Mouse (Mus musculus) intestine, postnatal 0 days (tissue): ENCODE data around the gene Gm5426. TPM values are rescaled to one million over a fixed set of nuclear protein-coding genes. Genes with fewer than 3 reads are reported as not detected.
"Not testable (repeated sequence)": the region's sequence is repeated elsewhere in the genome, so short reads cannot be mapped to it uniquely, and the experiment has no call there.

Experiments used
- ATAC-seq: fragments of 200-750 bp; cut with Nextera tagmentation; 2 replicates; pipeline ENCODE4 v1.8.0; 2017; ENCODE audit warnings: mild to moderate bottlenecking, moderate TSS enrichment, moderate library complexity
- H3K27ac ChIP-seq: fragments of 300-500 bp; sonication (generic); 2 replicates; pipeline ENCODE4 v1.5.1; 2014; ENCODE audit warnings: mild to moderate bottlenecking, low read depth, low read length, moderate library complexity
- H3K27me3 ChIP-seq: fragments of 300-500 bp; sonication (generic); replicated peaks from 2 replicates; pipeline ENCODE4 v1.6.1; 2014; ENCODE audit warnings: low read length, mixed read lengths; ENCODE audit not compliant: control insufficient read depth, insufficient read depth
- H3K36me3 ChIP-seq: fragments of 300-500 bp; sonication (generic); 2 replicates; pipeline ENCODE4 v1.6.1; 2014; ENCODE audit warnings: mild to moderate bottlenecking, moderate library complexity; ENCODE audit not compliant: control insufficient read depth, insufficient read depth
- H3K4me1 ChIP-seq: fragments of 300-500 bp; sonication (generic); replicated peaks from 2 replicates; pipeline ENCODE4 v1.6.1; 2014; ENCODE audit warnings: antibody characterized with exemption, low read length, mixed read lengths; ENCODE audit not compliant: control insufficient read depth, insufficient read depth
- H3K4me2 ChIP-seq: fragments of 300-500 bp; sonication (generic); replicated peaks from 2 replicates; pipeline ENCODE4 v1.6.1; 2014; ENCODE audit warnings: low read depth, mild to moderate bottlenecking, moderate library complexity
- H3K4me3 ChIP-seq: fragments of 300-500 bp; sonication (generic); 2 replicates; pipeline ENCODE4 v1.5.1; 2014; ENCODE audit warnings: low read depth, low read length
- H3K9ac ChIP-seq: fragments of 300-500 bp; sonication (generic); 2 replicates; pipeline ENCODE4 v1.6.1; 2014; ENCODE audit warnings: mild to moderate bottlenecking, low read depth, low read length
- H3K9me3 ChIP-seq: fragments of 300-500 bp; sonication (generic); 2 replicates; pipeline ENCODE4 v1.6.1; 2016; ENCODE audit warnings: mixed run types; ENCODE audit not compliant: control insufficient read depth
- CTCF ChIP-seq: sonication (generic); IDR thresholded peaks from 2 replicates; pipeline ENCODE4 v1.5.1; 2016; ENCODE audit warnings: low read depth, mild to moderate bottlenecking, control low read depth, antibody characterized with exemption, moderate library complexity
- WGBS: fragments of 180-500 bp; shearing (Covaris S2); extraction: QIAGEN DNeasy Blood & Tissue Kit; methylation state at CpG from one replicate; pipeline ENCODE4 v1.1.7; 2014; 5-methylcytosine and 5-hydroxymethylcytosine counted together
- polyA plus RNA-seq: library from polyadenylated mRNA; unstranded; fragments of >200 nt; fragmentation: Nextera tagmentation; extraction: Ambion mirVana; gene quantifications from 2 replicates; pipeline ENCODE4 v1.2.1, GENCODE M21; 2015

Gm5426 gene
- not detected in 2 replicates for polyA plus RNA-seq

DNA sequence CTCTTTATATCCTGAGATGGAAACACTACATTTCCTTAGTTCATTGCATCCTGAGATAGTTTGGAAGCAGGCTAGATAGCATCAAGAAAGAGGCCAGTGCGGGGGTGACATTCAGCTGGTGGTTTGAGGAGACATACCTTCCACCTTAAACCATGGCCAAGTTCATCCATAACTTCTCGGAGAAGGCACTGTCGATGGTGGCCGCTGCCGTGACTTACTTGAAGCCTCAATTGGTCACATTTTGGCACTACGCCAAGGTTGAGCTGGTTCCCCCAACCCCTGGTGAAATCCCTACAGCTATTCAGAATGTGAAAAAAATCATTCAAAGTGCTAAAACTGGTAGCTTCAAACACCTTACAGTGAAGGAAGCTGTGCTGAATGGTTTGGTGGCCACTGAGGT is at the start of gene Gm5426:
Gene Gm5426, plus strand, starts transcription at position 153 of the 400 bp plus-strand sequence.
- H3K27ac ChIP-seq, H3K27me3 ChIP-seq, H3K36me3 ChIP-seq, H3K4me3 ChIP-seq, ATAC-seq, H3K9ac ChIP-seq, H3K4me2 ChIP-seq, H3K4me1 ChIP-seq, H3K9me3 ChIP-seq: not testable (repeated sequence)
- WGBS = 93% methylated on average over 6 of the region's 6 CpGs

- Histone ChIP-seq H3K4me3 (no peak overlapping the region), H3K9ac (no peak overlapping the region), H3K4me2 (no peak overlapping the region), H3K27me3 (no peaks in the 10 kb centered on the region), H3K36me3 (no peaks in the 10 kb centered on the region), H3K27ac (no peak overlapping the region), H3K9me3 (no peaks in the 10 kb centered on the region), H3K4me1 (no peaks in the 10 kb centered on the region)
- 75% methylated on average over 1 of the region's 1 CpGs for WGBS
- no peak; the same call in 1 of the 2 replicates for ATAC-seq
- TF ChIP-seq CTCF = no peak
Observed at GRCm38 (mm10) chr10:96089744-96090143, 46.7 kb upstream of the Gm5426 start.

DNA sequence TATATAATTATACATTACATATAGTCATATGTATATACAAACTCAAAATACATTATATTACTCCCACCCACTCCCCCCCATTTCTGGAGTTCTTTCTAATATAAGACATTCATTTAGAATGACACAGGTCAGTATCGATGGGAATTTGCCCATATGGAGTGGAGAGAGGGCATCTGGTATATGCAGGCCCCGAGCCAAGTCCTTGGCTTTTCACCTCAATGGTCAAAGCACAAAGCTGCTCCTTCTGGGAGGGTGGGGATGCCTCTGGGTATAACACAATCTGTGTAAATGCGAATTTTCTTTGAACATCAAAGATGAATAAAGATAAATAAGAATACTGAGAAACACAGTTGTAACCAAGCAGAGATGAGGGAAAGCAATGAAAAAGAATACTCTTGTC is 46.0 kb upstream of the Gm5426 start:
- ATAC-seq = no peak
- WGBS = 84% methylated on average over 3 of the region's 3 CpGs

GRCm38 (mm10) chr10:96093890-96094531 is 42.4 kb upstream of the Gm5426 start:
- Histone ChIP-seq H3K9me3 (no peaks in the 10 kb centered on the region), H3K4me3 (no peak overlapping the region), H3K27me3 (no peaks in the 10 kb centered on the region), H3K4me2 (no peak overlapping the region), H3K9ac (no peak overlapping the region), H3K36me3 (no peaks in the 10 kb centered on the region), H3K27ac (no peak overlapping the region), H3K4me1 (no peaks in the 10 kb centered on the region)
- ATAC-seq = no peak
- 65% methylated on average over 2 of the region's 2 CpGs for WGBS
- TF ChIP-seq CTCF = no peak

More for the DNA sequence above, 46.0 kb upstream of the Gm5426 start:
- Histone ChIP-seq H3K27ac (no peak overlapping the region), H3K36me3 (no peaks in the 10 kb centered on the region), H3K4me3 (no peak overlapping the region), H3K4me2 (no peak overlapping the region), H3K4me1 (no peaks in the 10 kb centered on the region), H3K9me3 (no peaks in the 10 kb centered on the region), H3K9ac (no peak overlapping the region), H3K27me3 (no peaks in the 10 kb centered on the region)
- no peak for TF ChIP-seq CTCF

GRCm38 (mm10) chr10:96094559-96094958 is 41.8 kb upstream of the Gm5426 start:
- no peak overlapping the region for H3K4me3 ChIP-seq
- no peak for TF ChIP-seq CTCF
- H3K27ac ChIP-seq = no peak overlapping the region
- H3K4me1 ChIP-seq = no peaks in the 10 kb centered on the region
- no peak overlapping the region for H3K9ac ChIP-seq
- H3K9me3 ChIP-seq = no peaks in the 10 kb centered on the region
- H3K4me2 ChIP-seq = no peak overlapping the region
- ATAC-seq = no peak
- H3K27me3 ChIP-seq = no peaks in the 10 kb centered on the region
- 85% methylated on average over 2 of the region's 2 CpGs for WGBS
- no peaks in the 10 kb centered on the region for H3K36me3 ChIP-seq

GRCm38 (mm10) chr10:96096730-96097129 is 39.7 kb upstream of the Gm5426 start:
- Histone ChIP-seq H3K4me3 (no peak overlapping the region), H3K36me3 (no peaks in the 10 kb centered on the region), H3K27me3 (no peaks in the 10 kb centered on the region), H3K4me1 (no peaks in the 10 kb centered on the region), H3K27ac (no peak overlapping the region), H3K4me2 (no peak overlapping the region), H3K9ac (no peak overlapping the region), H3K9me3 (no peaks in the 10 kb centered on the region)
- TF ChIP-seq CTCF = no peak
- ATAC-seq = no peak
- 80% methylated on average over 7 of the region's 7 CpGs for WGBS
